Mouse (Mus musculus) ES-E14 (cell line): Measurements from ENCODE around the gene Mettl21a.

Source experiments
- CHD2 ChIP-seq: IDR thresholded peaks from 2 replicates; pipeline ENCODE4 v1.6.1; 2014; ENCODE audit warnings: mild to moderate bottlenecking, low read depth, low read length, inconsistent platforms
- HCFC1 ChIP-seq: IDR thresholded peaks from 2 replicates; pipeline ENCODE4 v1.6.1; 2012; ENCODE audit warnings: low read length, inconsistent platforms, borderline replicate concordance; ENCODE audit not compliant: insufficient read depth
- ZNF384 ChIP-seq: IDR thresholded peaks from 2 replicates; pipeline ENCODE4 v1.6.1; 2012; ENCODE audit warnings: low read depth, low read length, inconsistent platforms

- TF ChIP-seq HCFC1 (no peak), CHD2 (no peak), ZNF384 (no peak)
These were observed 22.2 kb upstream of the Mettl21a start for GRCm38 (mm10) chr1:64639279-64639678.
